Mouse (Mus musculus) fibroblast of lung, adult 2 months (primary cell): ENCODE measurements around the gene Paqr9.

Experiments
- DNase-seq: peaks from one replicate; pipeline ENCODE4 v3.0.0-alpha.2; 2011; ENCODE audit warnings: low read depth

Paqr9 gene

GRCm38 (mm10) chr9:95578366-95578895 lies 19.0 kb downstream of the Paqr9 start:
- DNase-seq = peak; percentile 14

DNA sequence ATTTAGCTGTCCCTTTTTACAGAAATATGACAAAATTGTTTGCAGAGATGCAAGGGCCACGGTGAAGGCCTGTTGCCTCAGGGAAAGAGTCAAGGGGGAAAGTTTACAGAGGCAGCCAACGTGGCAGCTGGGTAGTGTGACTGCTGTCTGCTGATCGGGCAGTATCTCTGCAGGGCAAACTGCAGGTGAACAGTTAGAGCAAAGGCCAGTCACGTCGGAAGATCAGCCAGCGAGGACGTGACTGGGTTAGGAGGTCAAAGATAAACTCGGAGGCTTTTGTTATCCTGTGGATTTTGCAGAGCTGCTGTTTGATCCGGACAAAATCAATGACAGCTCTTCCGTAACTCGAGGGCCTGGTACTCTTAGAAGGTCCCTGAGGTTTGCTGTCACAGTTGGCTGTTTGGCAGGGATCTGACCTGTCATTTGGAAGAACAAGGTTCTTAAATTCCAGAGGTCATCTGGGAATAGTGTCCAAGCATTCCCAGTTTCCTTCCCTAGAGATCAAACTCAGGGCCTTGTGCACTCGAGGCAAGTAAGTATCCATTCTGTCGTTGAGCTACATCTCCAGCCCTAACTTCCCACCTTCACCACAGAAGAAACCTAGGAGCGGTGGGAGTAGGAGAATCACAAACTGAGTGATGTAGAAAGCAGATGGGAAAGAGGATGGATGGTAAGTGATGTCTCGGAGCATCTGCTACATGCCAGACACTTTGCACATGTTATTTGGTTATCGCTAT lies 21.7 kb downstream of the Paqr9 start:
- no peak for DNase-seq

DNA sequence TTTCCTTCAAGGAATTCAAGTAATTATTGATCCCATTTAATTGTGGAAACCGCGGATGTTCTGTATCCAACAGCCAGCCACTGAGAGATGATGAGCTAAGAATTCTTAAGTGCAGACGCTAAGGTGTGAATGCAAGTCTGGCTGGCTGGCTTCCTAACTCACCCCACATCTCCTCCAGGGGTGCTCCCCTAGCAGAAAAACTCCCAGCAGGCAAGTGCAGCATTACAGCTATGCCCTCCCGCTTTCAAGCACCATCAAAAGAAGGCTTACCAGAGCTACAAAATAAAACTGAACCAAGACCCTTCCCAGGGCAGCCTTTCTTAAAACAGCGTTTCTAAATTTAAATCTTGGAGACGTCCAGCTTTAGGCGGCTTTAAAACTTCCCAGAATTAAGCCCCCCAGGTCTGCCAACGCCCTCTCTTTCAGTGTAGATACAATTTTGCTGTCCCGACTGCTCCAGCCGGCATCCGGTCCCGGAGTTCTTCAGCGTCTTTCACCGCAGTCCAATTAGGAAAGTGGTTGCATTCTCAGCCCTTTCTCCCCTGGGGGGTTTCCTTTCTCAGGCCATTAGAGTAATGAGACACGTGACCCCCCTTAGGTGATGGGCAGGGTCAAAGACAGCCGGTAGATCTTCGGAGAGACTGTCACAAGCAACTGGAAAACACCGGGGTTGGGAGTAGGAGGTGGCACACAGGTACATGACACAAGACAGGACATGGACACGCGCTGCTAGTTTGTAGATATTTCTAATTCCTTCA lies 22.5 kb downstream of the Paqr9 start:
- no peak for DNase-seq

GRCm38 (mm10) chr9:95582555-95582954 lies 23.1 kb downstream of the Paqr9 start:
- DNase-seq = no peak

- no peak for DNase-seq
Observed at GRCm38 (mm10) chr9:95586046-95586445, 26.6 kb downstream of the Paqr9 start.

GRCm38 (mm10) chr9:95588070-95588469 lies 28.6 kb downstream of the Paqr9 start:
- no peak for DNase-seq

- no peak for DNase-seq
Observed at GRCm38 (mm10) chr9:95594291-95594690, 34.8 kb downstream of the Paqr9 start.

GRCm38 (mm10) chr9:95597466-95598178 lies 38.2 kb downstream of the Paqr9 start:
- DNase-seq = no peak

DNA sequence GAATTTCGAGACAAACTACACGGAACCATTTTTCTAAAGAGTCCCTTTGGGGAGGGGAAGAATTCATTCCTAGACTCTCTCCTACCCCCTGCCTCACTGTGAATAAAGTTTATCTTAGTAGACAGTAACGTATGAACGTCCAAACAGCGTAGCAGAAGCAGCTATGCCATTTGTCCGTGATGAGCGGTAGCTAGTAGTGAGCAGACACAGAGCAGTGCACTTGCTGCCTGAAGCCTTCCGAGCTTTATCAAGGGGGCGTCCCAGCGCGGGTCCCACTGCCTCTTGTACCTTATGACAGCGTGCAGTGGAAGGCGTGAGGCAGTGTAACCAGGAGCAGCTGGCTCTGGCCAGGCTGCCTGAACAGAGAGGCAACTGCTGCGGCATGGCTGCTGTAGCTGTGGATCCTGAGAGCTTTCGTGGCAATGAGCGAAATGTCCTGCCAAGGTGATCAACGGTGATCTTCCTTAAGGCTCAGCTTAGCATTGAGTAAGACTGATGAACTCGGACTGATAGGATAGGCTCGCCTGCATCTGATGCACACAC lies 38.8 kb downstream of the Paqr9 start:
- DNase-seq = no peak

- no peak for DNase-seq
Observed at GRCm38 (mm10) chr9:95599399-95599798, 39.9 kb downstream of the Paqr9 start.

DNA sequence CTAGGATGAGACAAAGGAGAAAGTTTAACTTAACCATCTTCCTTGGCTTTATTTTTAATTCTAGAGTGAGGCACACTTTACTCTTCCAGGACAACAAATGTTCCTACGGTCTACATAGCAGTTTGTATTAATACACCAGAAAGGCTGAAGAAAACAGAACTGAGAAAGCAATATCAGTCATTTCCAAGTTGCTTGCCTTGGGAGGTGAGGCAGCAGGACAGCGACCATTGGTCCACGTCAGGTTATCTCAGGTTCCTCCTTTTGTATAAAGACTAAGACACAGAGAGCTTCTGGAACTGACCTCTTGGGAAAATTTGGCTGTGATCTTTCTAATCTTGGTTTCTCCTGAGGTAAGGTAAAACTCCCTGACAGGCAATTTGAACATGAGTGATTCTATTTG lies 43.4 kb downstream of the Paqr9 start:
- no peak for DNase-seq

- DNase-seq = no peak
Observed at GRCm38 (mm10) chr9:95603316-95603715, 43.9 kb downstream of the Paqr9 start.

GRCm38 (mm10) chr9:95607196-95607595 lies 47.7 kb downstream of the Paqr9 start:
- no peak for DNase-seq

GRCm38 (mm10) chr9:95612246-95612768 lies 52.9 kb downstream of the Paqr9 start:
- DNase-seq = no peak

DNA sequence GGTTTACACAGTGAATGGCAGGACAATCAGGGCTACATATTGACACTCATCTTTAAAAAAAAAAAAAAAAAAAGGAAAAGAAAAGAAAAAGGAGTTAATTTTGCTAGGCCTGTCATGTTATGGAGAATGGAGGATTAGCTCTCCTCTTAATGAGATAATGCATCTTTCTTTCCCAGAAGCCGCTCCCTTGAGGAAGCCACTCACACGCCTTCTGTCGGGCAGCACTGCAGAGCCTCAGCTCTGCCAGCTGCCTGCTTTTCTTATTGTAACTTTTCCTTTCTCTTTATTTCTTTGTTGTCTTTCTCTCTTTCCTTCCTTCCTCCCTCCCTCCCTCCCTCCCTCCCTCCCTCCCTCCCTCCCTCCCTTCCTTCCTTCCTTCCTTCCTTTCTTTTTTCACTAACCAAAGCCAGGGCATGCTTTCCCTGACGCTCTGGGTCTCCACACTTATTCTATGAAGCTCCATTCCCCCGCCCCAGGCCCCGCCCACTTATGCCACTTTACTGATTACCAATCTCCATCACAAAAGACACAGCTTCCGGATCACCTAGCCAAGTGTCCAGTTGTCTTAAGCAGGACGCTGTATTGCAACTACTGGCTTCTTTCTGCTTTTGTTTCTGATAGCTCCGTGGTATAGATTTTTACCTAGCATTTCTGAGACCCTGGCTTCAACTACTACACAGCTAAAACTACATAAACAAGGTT lies 54.1 kb downstream of the Paqr9 start:
- no peak for DNase-seq

DNA sequence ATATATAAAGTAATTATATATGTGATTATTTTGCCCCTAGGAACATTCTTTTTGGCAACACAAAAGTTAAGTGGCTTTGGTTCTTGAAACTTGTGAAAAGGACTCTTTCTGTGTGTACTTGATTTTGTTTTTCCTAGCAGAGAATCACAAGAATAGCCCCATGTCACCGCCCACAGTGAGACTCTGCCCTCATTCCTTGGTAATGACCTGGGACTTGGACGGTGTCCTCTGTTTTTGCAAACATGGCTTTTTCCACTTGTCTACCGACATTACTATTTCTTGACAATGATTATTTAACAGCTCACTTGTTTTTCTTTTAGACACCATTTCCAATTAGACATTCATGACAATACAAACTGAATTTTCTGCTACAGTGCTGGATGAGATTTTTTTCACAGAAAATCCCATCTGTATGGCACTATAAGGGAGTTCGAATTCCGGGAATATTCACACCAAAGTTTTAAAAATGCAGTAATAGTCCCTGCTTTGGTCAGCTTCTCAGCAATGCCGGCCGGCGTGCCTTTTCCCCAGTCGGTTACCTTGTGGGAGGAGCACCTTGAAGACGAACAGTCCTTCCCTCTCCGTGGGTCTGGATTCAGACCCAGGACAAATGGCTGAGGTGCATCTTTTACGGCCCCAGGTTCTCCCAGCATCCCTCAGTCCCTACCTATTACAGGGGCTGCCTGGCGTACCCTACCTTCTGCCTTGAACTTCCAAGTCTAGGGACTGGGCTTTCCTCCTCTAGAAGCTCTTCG lies 55.6 kb downstream of the Paqr9 start:
- DNase-seq = peak; percentile 14

GRCm38 (mm10) chr9:95615961-95616360 lies 56.5 kb downstream of the Paqr9 start:
- DNase-seq = no peak
